Mouse (Mus musculus) granulocyte monocyte progenitor cell, adult 5-6 weeks (primary cell): ENCODE data around the gene Ints13. TPM values are rescaled to one million over a fixed set of nuclear protein-coding genes. Genes with fewer than 3 reads are reported as not detected.
A peak's percentile ranks its signal among the peaks of the same experiment; 100 is the strongest.

Experiments used
- ATAC-seq: replicated peaks from 2 replicates; pipeline ENCODE4 v1.8.0; 2016; ENCODE audit warnings: mild to moderate bottlenecking, moderate TSS enrichment, inconsistent platforms; ENCODE audit not compliant: poor library complexity, severe bottlenecking
- total RNA-seq, 2 experiments: library from RNA; stranded (forward) in 1 of 2; stranded (reverse) in 1 of 2; fragments of 200-712, 200-1000 nt in 1 of 2; fragments of >200 nt in 1 of 2; fragmentation: Nextera tagmentation in 1 of 2; gene quantifications; 2 replicates each; pipeline ENCODE4 v1.2.3; 2014 to 2017

Ints13 gene
- total RNA-seq, 2 experiments from 2014 or later: 90.4 to 93.8 TPM

DNA sequence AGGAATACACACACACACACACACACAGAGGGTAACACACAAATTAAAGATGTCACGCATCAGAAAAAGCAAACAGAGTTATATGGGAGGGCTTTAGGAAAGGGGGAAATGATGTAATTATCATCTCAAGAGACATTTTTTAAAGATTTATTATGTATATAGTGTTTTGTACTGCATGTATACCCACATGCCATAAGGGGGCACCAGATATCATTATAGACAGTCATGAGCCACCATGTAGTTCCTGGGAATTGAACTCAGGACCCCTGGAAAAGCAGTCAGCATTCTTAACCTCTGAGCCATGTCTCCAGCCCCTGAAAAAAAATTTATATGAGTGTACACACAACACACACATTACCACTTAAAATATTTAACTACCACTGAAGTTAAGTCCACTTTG, 33.0 kb downstream of the Ints13 start:
- ATAC-seq: peak; percentile 35; the same call in 1 of the 2 replicates

DNA sequence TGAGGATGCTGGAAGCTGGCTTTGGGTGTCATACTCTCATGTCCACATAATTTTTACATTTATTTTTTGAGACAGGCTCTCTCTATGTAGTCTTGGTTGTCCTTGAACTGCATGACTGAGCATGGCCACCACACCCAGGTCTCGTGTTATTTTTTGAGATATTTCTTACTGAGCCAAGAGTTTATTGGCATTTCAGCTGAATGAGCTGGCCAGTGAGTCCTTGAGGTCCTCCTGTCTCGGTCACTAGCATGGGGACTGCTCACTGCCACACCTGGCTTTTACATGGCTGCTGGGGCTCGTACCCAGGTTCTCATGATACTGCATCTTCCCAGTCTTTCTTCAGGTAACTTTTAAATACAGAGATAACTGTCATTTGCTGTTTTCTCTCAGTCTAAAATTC, 37.2 kb downstream of the Ints13 start:
- ATAC-seq: no peak

- no peak for ATAC-seq
Observed at GRCm38 (mm10) chr6:146538661-146539060, 39.0 kb downstream of the Ints13 start.

DNA sequence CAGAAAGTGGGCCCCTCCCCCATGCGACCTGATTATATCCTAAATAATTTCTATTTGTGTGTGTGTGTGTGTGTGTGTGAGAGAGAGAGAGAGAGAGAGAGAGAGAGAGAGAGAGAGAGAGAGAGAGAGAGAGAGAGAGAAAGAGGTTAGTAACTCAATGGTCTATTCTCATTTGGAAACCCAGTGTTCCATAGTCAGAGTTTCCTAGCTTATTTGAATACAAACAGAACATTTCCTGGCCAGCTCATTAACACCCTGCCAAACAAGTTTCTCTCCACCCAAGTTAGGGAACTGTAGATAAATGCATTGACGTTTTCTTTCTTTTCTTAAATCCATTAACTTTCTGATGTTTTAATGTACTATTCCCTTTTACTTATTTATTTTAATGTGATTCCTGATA, 39.6 kb downstream of the Ints13 start:
- ATAC-seq: no peak

DNA sequence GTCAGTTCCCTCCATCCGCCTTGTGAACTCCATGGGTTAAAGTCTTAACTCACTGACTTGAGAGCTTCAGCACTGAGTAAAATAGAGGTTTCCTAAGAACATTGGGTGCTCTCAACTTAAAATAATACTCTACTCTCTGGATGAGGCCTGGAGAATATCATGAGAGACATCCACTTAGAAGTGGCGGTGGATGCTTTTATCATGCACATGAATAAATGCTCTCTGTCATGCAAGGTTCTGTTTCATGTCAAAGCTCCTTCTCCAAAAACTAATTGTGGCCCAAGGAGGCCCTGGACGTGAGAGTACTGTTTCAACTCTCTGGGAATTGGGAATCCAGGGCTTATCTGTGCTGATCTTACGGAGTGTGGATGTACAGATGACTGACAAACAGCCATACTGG, 40.5 kb downstream of the Ints13 start:
- no peak for ATAC-seq

GRCm38 (mm10) chr6:146535501-146535900, 42.1 kb downstream of the Ints13 start:
- no peak for ATAC-seq

DNA sequence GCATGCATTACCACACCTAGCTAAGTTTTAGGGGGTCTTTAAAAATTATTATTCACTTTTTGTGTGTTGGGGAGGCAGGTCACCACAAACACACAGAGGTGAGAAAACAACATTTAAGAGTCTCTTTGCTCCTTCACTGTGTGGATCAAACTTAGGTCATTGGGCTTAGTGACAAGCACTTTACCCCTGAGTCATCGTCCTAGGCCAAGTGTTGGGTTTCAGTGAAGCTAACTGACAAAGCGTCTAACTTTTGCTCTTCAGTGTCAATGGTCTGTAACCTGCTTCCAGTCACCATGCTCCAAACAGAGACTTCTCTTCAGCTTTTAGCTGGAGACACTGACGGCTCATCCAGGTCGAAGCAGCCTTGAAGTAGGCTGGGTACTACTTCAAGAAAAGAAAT, 44.5 kb downstream of the Ints13 start:
- ATAC-seq: no peak

GRCm38 (mm10) chr6:146530769-146531168, 46.9 kb downstream of the Ints13 start:
- no peak for ATAC-seq

DNA sequence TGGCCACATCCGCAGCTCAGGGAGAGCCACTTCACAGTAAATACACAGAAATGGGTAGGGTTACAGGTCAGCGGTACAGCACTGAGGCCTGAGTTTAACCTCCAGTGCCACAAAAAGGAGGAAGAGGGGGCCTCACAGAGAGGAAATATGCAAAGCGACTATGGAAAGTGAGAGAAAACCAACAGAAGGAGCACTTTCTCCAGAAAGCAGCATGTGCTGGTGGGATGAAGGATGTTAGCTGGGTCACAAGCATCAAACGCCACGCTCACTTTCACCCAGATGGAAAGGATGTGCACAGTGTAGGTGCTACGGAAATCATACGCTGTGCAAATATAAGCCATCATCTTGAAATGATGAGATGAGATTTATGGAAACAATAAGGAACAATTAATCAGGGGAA, 47.3 kb downstream of the Ints13 start:
- ATAC-seq: no peak

DNA sequence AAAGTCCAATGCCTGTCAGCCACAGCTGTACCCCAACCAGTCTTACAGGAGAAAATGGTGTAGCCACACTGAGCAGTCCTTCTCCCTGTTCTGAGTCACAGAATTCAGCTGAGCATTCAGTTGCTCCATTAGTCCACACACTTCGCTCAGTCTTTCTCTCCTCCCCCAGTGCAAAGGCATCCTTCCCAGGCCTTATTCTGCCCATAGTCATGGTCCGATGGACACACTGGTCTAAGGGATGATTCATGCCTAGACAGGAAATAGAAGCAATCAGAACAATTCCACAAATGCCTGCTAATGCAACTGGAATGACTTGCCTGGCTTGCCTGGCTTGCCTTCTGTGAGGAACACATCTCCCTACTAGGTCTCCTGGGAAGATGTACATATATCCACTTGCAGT, 50.1 kb downstream of the Ints13 start:
- no peak for ATAC-seq

DNA sequence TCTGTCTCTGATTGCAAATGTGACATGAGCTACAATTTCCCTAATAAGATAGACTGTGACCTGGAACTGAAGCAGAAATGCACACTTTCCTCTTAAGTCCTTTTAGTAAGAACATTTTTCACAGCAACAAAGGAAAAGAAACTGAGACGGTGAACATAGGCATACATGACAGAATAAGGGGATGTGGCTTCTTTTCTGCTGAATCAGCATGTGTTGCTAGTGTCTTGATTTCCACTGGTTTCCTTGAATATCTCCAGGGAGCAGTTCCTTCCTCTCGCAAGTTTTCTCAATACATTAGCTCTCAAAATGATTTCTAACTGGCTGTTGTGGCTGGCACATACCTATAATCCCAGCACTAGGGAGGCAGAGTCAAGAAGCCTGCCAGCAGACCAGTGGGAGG, 52.1 kb downstream of the Ints13 start:
- no peak for ATAC-seq

- peak; percentile 30; the same call in 1 of the 2 replicates for ATAC-seq
Observed at GRCm38 (mm10) chr6:146521456-146522245, 56.0 kb downstream of the Ints13 start.

DNA sequence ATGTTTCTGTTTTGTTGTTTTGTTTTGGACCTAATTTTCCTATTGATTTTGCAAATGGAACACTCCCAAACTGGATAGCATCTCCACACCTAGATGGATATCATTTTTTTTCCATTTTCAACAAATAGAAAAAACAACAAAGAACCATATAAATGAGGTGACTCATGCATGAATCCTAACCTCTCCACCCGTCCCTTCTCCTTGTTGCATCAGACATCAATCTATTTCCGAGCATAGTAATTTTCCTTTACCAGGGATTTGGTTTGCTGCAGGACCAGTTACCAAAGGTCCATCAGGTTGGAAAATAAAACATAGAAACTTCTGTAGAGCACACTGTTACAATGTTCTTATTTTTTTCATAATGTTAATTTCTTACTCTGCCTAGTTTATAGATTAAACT, 58.6 kb downstream of the Ints13 start:
- no peak for ATAC-seq

DNA sequence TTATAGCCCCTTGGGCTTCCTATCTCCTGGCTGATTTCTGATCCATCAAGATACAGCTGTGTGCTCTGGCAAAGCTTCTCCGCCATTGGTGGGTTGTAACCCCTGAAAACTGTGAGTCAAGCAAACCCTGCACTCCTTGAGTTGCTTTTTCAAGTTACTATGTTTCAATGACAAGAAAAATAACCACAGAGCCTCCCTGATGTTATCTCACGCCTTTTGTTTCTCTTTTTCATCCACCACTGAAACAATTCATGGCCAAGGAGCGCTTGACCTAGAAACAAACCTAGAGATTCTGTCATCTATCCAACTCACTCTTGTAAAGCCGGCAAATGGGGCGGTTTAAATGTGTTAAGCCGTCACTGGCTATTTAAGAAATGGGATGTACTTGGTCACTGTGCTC, 61.7 kb downstream of the Ints13 start:
- ATAC-seq: no peak

DNA sequence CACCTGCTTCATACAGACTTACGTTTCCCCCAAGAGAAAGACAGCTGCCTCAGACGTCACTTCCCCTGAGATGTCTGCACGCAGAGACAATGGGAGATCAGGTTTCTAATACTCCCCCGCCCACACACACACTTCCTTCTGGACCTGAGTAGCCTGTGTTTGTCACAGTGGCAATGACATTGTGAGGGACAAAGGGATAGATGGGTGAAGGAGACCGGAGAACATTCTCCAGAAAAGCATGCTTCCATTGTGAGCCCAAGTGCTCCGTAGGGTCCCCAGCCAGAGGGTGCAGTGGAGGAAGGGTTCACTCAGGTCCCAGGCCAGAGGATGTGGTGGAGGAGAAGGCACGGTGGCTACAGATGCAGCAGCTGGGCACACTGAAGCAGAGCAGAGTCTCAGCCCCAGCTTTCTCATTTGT, 63.1 kb downstream of the Ints13 start:
- peak; percentile 40 for ATAC-seq

DNA sequence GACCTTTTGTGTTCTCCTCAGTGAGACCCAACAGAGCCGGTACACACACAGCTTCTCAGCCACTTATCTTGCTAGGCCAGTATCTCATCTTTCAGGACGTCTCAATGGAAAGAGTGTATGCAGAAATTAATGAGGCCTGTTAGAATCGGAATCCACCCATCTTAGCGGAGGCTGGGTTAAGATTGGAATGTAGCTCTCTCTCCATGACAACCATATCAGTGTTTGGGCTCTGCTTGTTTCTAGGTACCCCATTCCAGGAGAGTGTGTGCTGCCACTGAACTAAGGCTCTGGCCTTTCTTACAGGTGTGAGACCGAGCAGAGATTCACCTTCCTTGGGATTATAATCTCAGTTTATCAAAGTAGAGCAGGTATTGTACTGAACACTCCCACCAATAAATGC, 63.7 kb downstream of the Ints13 start:
- no peak for ATAC-seq

DNA sequence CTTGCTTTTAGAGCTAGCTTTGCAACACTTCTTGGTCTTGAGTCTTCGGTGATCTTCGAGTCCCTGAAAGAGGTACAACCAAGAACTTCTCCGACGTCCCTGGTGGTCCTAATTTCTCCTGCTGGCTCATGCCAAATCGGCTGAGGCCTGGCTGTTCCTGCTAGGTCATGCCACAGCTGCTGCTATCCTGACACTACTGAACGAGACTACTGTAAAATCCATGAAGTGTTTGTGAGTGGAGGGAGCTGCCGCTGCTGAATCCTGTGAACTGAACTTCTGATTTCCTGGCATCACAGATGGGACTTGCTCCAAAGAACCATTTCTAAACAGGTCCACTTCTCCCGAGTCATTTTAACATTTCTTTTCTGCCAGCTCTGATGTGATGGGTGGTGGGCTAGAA, 64.3 kb downstream of the Ints13 start:
- no peak for ATAC-seq

DNA sequence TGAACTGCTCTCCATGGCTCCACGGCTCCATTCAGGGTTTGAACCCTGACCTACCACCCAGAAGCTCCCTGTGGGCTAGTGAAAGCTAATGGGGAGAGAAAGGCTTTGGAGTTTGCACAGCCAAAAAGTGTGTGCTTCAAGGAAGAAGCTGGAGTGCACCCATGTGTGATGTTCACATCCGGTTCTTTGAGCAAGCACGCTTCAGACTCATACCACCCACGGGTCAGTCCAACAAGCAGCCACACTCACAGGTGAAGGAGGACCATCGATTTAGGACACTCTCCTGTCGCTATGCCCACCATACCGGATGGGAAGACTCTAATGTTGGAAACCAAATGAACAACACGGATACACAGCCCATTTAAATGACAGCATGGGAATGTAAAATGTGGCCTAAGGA, 66.1 kb downstream of the Ints13 start:
- ATAC-seq: no peak

- ATAC-seq: no peak
Observed at GRCm38 (mm10) chr6:146509891-146510290, 67.7 kb downstream of the Ints13 start.

DNA sequence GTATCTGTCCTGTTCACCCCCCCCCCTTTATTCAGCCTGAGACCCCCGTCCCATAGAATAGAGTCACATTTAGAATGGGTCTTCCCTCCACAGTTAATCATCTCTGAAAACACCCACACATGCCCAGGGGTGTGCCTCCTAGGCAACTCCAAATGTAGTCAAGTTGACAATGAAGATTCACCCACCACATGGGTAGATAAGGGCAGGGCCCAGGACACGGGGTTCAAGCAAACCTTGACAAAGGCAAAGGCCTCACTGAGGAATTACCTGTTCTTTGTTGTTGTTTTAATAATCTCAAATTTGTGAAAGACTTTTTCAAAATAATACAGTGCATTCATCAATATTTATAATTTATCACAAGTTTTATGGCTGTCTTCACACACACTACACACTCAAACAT, 73.2 kb downstream of the Ints13 start:
- no peak for ATAC-seq

GRCm38 (mm10) chr6:146502856-146503255, 74.8 kb downstream of the Ints13 start:
- no peak for ATAC-seq
